Mouse (Mus musculus): ENCODE measurements around the gene Ift81. TPM values are rescaled to one million over a fixed set of nuclear protein-coding genes. Genes with fewer than 3 reads are reported as not detected.
A peak's percentile ranks its signal among the peaks of the same experiment; 100 is the strongest.

The Ift81 gene
- polyA plus RNA-seq, 1 experiment from 2014 or later: 76.2 TPM

DNA sequence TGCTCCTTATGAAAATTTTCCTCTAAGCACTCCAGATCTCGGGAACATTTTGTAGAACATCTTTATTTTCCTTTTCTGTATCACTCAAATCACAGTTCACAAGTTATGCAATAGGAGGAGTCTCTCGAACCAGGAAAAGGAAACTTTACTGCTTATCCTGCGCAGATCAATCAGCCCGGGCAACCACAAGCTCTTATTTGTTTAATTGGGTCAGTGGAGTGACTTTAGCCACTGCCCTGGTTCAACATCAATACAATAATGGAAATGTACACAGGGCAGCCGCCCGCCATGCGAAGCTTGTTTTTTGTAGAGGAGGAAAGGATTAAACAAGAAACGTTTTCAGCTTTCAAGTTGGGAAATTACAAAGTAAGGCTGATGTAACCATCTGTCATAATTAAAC is 72.4 kb downstream of the Ift81 start:
- Histone ChIP-seq H3K36me3 (peaks cover 27% of the 10 kb centered on the region), H3K9me3 (no peaks in the 10 kb centered on the region), H3K4me1 (replicated peaks) (no peaks in the 10 kb centered on the region), H3K27ac (no peak overlapping the region), H3K4me2 (replicated peaks) (no peak overlapping the region), H3K4me3 (replicated peaks) (no peak overlapping the region), H3K9ac (replicated peaks) (no peak overlapping the region), H3K27me3 (no peaks in the 10 kb centered on the region)
- no peak for ATAC-seq
- 90% methylated on average over 8 of the region's 8 CpGs for WGBS

DNA sequence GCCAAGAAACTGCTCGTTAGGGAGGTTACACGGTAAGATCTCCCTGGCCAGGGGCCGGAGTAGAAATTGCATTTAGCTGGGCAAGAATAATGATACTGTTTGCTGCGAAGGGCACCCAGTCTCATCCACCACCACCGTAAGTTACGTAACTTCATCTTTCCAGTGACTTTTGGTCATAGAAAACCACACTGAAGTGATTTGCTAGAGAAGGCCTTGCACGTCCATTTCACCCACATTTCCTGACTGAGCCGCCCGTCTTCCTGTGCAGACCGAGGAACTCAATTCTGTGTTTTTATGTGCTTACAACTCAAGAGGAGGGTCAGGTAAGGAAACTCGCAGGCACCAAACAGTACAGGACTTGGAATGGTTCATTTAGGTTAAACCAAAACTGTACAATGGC is 76.2 kb downstream of the Ift81 start:
- Histone ChIP-seq H3K4me3 (replicated peaks) (no peak overlapping the region), H3K27me3 (no peaks in the 10 kb centered on the region), H3K4me2 (replicated peaks) (no peak overlapping the region), H3K4me1 (replicated peaks) (no peaks in the 10 kb centered on the region), H3K36me3 (peaks cover 24% of the 10 kb centered on the region), H3K9me3 (no peaks in the 10 kb centered on the region), H3K27ac (no peak overlapping the region), H3K9ac (replicated peaks) (no peak overlapping the region)
- WGBS: 96% methylated on average over 11 of the region's 11 CpGs
- ATAC-seq: no peak

DNA sequence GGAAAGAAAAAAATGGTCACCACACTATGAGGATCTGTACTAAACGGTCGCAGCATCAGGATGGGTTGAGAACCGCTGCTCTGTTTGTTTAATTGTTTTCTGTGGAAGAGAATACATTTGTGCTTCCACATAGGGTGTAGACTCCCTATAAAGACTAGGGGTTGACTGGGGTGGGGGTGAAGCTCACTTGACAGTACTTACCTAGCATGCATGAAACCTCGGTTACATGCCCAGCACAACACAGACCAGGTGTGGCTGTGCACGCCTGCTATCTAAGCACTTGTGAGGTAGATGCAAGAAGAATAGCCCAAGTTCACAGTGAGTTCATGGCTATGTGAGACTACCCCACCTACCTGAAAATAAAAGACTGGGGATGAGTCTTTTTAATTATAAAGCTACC is 76.7 kb downstream of the Ift81 start:
- Histone ChIP-seq H3K27ac (no peak overlapping the region), H3K27me3 (no peaks in the 10 kb centered on the region), H3K4me3 (replicated peaks) (no peak overlapping the region), H3K4me2 (replicated peaks) (no peak overlapping the region), H3K4me1 (replicated peaks) (no peaks in the 10 kb centered on the region), H3K36me3 (peaks cover 24% of the 10 kb centered on the region), H3K9ac (replicated peaks) (no peak overlapping the region), H3K9me3 (no peaks in the 10 kb centered on the region)
- WGBS: 97% methylated on average over 5 of the region's 5 CpGs
- ATAC-seq: no peak

DNA sequence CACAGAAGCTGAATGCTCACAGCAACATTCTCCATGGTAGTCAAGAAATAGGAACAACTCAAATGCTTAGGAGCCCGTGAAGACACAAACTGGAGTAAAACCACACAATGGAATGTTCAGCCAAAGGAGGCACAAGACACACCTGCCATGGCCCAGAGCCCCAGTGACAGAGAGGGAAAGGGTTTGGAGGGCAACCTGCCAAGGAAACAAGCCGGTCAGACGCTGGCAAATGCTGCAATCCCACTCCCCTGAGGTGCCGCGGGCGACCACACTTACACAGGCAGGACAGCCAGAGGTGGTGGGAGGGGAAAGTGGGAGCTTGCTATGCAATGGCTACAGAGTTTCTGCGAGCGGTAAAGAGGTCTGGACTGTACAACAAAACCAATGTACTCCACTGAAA is 80.4 kb downstream of the Ift81 start:
- Histone ChIP-seq H3K9ac (replicated peaks) (no peak overlapping the region), H3K27ac (no peak overlapping the region), H3K36me3 (peaks cover 20% of the 10 kb centered on the region), H3K4me1 (replicated peaks) (no peaks in the 10 kb centered on the region), H3K4me2 (replicated peaks) (no peak overlapping the region), H3K9me3 (no peaks in the 10 kb centered on the region), H3K4me3 (replicated peaks) (no peak overlapping the region), H3K27me3 (no peaks in the 10 kb centered on the region)
- WGBS: 89% methylated on average over 8 of the region's 8 CpGs
- ATAC-seq: no peak

DNA sequence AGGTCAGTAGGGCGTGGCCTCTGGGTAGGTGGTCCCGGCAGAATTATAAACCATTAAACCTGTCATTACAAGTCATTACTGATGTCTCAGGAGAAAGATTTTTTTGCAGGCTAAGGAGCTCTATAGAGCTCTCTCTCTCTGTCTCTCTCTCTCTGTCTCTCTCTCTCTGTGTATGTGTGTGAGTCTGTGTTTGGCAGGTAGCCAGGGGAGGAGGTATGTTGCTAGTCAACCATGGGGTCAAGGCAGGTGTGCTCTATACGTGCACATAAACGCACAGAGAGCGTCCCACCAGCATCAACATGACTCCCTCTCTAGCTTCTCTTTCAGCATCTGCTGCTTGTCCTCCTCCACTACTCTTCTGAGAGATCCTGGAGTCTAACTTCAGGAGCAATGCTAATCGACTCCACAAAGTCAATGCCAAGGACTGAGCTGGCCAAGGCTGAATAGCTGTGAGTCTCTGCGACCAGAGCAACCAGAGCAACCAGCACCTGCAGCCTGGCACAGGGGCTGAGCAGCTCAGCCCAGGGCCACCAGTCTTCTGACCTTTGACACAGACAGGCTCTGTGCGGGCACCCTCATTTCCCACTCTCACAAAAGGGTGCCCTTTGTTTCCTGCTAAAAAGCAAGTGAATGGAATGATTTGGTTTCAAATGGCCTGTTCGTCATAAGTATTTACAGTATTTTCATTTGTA is 84.3 kb downstream of the Ift81 start:
- Histone ChIP-seq H3K4me3 (replicated peaks) (no peak overlapping the region), H3K27ac (no peak overlapping the region), H3K36me3 (peaks cover 6% of the 10 kb centered on the region; the same call in 1 of the 2 replicates), H3K27me3 (no peaks in the 10 kb centered on the region), H3K9me3 (no peaks in the 10 kb centered on the region), H3K4me1 (replicated peaks) (0 out of 2 replicates have a peak, but pooled peaks cover 5% of the 10 kb centered on the region), H3K9ac (replicated peaks) (no peak overlapping the region), H3K4me2 (replicated peaks) (no peak overlapping the region)
- 89% methylated on average over 9 of the region's 9 CpGs for WGBS
- no peak for ATAC-seq

DNA sequence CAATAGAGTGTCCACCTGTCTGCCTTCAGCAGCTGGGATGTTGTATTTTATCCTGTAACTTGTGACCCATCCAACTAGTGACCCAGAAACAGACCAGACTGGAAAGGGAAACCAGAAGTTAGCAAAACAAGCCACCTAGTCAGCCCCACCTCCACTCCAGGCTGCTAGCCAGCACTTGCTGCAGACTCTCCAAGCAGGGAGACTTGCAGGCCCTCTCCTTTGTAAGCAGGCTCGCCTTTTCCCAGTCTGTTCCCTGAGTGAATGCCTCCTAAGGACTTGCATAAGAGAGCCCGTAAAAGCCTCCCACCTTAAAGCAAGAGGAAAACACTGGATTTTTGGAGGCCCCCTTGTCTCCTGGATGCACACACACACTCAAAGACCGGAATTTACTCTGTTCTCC is 85.0 kb downstream of the Ift81 start:
- Histone ChIP-seq H3K36me3 (peaks cover 6% of the 10 kb centered on the region; the same call in 1 of the 2 replicates), H3K4me3 (replicated peaks) (no peak overlapping the region), H3K4me2 (replicated peaks) (no peak overlapping the region), H3K27ac (no peak overlapping the region), H3K27me3 (no peaks in the 10 kb centered on the region), H3K4me1 (replicated peaks) (0 out of 2 replicates have a peak, but pooled peaks cover 5% of the 10 kb centered on the region), H3K9ac (replicated peaks) (no peak overlapping the region), H3K9me3 (no peaks in the 10 kb centered on the region)
- WGBS: 71% methylated on average over 3 of the region's 3 CpGs
- ATAC-seq: no peak

DNA sequence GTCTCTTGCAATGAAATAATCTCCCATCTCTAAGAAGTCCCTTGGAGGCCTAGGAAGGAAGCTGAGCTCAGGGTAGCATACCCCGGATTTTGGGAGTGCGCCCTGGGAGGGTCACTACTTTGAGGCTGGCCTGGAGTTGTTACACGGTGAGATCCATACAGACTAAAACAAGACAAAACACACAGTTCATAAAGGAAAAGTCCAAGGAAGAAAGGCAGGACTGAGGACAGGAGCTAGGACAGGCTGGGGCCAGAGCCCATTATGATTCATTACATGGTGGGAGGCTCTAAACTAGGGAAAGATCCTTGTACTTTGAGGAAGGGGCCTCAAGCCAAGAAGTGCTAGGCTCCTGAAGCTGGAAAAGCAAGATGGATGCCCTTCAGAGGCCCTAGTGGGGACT is 85.7 kb downstream of the Ift81 start:
- WGBS: 74% methylated on average over 3 of the region's 3 CpGs
- no peak overlapping the region for H3K4me2 ChIP-seq (replicated peaks)
- H3K36me3 ChIP-seq: peaks cover 6% of the 10 kb centered on the region; the same call in 1 of the 2 replicates
- H3K27me3 ChIP-seq: no peaks in the 10 kb centered on the region
- H3K27ac ChIP-seq: no peak overlapping the region
- H3K9ac ChIP-seq (replicated peaks): no peak overlapping the region
- H3K4me1 ChIP-seq (replicated peaks): 0 out of 2 replicates have a peak, but pooled peaks cover 5% of the 10 kb centered on the region
- no peak for ATAC-seq
- no peak overlapping the region for H3K4me3 ChIP-seq (replicated peaks)
- H3K9me3 ChIP-seq: no peaks in the 10 kb centered on the region

DNA sequence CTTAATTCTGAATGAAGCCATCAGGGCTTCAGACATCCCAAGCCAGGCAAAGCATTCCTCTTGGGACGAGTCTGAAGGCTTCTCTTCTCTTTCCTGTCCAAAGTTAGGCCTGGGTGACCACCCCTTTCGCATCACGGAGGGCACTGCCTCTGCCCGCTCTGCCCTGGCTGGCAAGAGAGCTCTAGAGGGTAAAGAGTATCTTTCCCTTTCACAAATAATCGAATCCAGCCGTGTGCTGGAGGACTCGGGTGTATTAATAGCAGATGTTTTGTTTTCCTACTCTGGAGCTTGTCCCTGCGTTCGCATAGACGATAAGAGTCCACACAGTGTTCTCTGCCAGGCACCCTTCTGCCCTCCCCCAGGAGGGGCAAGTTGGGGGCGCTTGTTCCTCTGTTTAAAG is 86.6 kb downstream of the Ift81 start:
- ATAC-seq: no peak
- no peak overlapping the region for H3K4me2 ChIP-seq (replicated peaks)
- H3K9me3 ChIP-seq: no peaks in the 10 kb centered on the region
- 0 out of 2 replicates have a peak, but pooled peaks cover 5% of the 10 kb centered on the region for H3K4me1 ChIP-seq (replicated peaks)
- no peak overlapping the region for H3K4me3 ChIP-seq (replicated peaks)
- H3K27ac ChIP-seq: no peak overlapping the region
- WGBS: 68% methylated on average over 11 of the region's 11 CpGs
- 0 out of 2 replicates have a peak overlapping the region, but pooled peaks have one; percentile 19 for H3K9ac ChIP-seq (replicated peaks)
- no peaks in the 10 kb centered on the region for H3K27me3 ChIP-seq
- peaks cover 6% of the 10 kb centered on the region; the same call in 1 of the 2 replicates for H3K36me3 ChIP-seq

DNA sequence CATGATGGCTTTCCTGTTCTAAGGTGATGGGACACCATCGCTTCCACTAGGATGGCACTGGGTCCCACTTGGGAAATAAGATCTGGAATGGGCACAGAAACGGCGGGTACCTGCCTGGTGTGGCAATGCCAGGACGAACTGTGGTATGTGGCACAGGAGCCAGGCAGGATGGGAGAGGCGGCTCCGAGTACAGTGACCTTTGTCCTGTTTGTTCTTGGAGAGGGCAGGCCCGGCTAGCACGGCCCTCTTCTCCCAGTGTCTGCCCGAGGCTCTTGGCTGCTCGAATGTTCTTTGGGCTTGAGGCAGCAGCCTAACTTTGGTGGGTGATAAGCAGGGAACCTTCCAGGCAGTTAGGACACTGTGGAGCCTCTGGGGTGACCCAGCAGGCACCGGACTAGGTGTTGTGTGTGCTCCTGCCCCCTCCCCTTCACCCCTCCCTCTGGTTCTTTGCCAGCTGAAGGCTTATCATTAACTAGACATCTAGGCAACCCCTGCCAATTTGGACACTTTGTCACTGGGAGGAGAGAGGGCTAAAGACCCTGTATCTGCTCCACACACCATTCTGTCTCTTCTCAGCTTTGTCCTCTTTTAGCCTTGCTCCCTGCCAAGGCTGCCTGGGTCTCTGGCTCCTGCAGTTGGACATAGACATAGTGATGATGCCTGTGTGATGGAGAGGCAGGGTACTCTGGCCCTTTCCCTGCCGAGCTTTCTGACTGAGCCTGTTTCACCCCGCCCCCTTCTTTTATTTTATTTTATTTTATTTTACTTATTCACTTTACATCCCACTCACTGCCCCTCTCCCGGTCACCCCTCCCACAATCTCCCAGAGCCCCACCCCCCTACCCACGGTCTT is 87.2 kb downstream of the Ift81 start:
- H3K9ac ChIP-seq (replicated peaks): 0 out of 2 replicates have a peak overlapping the region, but pooled peaks have one; percentile 19
- ATAC-seq: no peak
- H3K4me2 ChIP-seq (replicated peaks): no peak overlapping the region
- no peak overlapping the region for H3K27ac ChIP-seq
- 0 out of 2 replicates have a peak, but pooled peaks cover 5% of the 10 kb centered on the region for H3K4me1 ChIP-seq (replicated peaks)
- 79% methylated on average over 15 of the region's 15 CpGs for WGBS
- no peaks in the 10 kb centered on the region for H3K27me3 ChIP-seq
- peaks cover 6% of the 10 kb centered on the region; the same call in 1 of the 2 replicates for H3K36me3 ChIP-seq
- no peaks in the 10 kb centered on the region for H3K9me3 ChIP-seq
- H3K4me3 ChIP-seq (replicated peaks): no peak overlapping the region

DNA sequence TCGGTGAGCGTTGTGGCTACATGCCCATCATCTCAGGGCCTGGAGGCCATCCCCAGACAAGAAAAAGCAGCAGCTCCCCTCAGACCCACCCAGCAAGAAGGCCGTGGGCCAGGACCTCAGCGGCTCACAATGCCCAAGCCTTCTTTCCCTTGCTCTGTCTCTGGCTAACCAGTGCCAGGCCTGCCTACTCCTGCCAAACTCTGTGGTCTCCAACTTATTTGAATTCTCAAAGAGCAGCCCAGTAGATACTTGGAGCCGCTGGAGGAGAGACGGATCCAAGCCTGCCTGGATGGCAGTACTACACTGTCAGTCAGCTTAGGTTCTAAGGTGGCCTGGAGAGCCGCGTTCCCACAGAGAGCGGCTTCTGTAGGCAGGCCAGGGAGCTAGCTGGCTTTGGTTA is 87.9 kb downstream of the Ift81 start:
- Histone ChIP-seq H3K36me3 (peaks cover 5% of the 10 kb centered on the region; the same call in 1 of the 2 replicates), H3K4me1 (replicated peaks) (0 out of 2 replicates have a peak, but pooled peaks cover 5% of the 10 kb centered on the region), H3K27ac (no peak overlapping the region), H3K9ac (replicated peaks) (no peak overlapping the region), H3K4me3 (replicated peaks) (no peak overlapping the region), H3K9me3 (no peaks in the 10 kb centered on the region), H3K27me3 (no peaks in the 10 kb centered on the region), H3K4me2 (replicated peaks) (no peak overlapping the region)
- ATAC-seq: no peak
- WGBS: 96% methylated on average over 9 of the region's 9 CpGs

DNA sequence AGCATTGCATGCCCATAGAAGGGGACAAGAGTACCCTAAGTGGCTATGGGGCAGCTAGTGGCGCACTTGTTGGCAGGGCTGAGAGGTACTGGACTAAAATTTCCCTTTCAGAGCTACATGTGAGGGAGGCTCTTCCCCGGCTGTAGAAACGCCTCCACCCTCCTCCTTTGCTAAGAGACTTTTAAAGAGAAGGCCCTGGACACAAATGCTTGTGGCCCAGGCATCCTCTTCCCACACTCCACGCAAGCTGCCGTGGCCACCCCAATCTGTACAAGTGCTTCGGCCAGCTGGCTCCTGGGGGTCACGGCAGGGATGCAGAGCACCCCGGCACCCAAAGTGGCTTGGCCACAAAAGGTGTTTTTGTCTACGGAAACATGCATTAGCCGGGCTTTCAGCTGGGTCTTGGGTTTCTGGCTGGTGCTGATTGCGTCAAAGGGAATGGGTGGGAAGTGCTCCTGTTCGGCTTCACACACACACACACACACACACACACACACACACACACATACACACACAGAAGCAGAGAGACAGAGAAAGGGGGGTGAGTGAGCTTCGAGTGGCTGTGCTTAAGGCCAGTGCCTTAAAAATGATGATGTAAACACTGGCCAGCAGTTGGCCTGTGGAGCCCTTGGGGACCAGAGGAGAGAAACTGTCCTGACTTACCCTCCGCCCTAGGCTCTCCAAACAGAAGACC is 88.9 kb downstream of the Ift81 start:
- Histone ChIP-seq H3K27me3 (no peaks in the 10 kb centered on the region), H3K4me2 (replicated peaks) (no peak overlapping the region), H3K9me3 (no peaks in the 10 kb centered on the region), H3K9ac (replicated peaks) (no peak overlapping the region), H3K36me3 (no peaks in the 10 kb centered on the region), H3K27ac (no peak overlapping the region), H3K4me1 (replicated peaks) (0 out of 2 replicates have a peak, but pooled peaks cover 10% of the 10 kb centered on the region), H3K4me3 (replicated peaks) (no peak overlapping the region)
- WGBS: 84% methylated on average over 14 of the region's 14 CpGs
- no peak for ATAC-seq

DNA sequence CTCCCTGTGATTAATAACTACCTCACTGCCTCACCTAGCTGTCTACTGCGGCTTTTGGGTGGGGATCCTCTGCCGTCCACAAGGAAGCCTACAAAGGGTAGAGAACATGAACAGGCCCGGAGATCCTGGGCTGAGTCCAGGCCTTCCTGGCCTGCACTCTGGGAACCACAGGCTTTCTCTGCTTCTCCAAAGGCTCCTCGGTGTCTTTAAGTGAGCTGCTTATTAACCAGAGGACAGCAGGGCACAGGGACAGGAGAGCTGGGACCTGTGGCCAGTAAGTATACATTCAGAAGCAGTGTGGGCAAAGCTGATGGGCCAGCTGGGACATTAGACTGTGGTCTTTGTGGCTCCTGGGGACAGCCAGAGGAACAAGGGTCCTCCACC is 89.5 kb downstream of the Ift81 start:
- no peak overlapping the region for H3K4me3 ChIP-seq (replicated peaks)
- no peaks in the 10 kb centered on the region for H3K9me3 ChIP-seq
- no peaks in the 10 kb centered on the region for H3K36me3 ChIP-seq
- ATAC-seq: no peak
- H3K27ac ChIP-seq: no peak overlapping the region
- H3K27me3 ChIP-seq: no peaks in the 10 kb centered on the region
- H3K9ac ChIP-seq (replicated peaks): no peak overlapping the region
- WGBS: 88% methylated on average over 4 of the region's 4 CpGs
- 0 out of 2 replicates have a peak, but pooled peaks cover 10% of the 10 kb centered on the region for H3K4me1 ChIP-seq (replicated peaks)
- H3K4me2 ChIP-seq (replicated peaks): no peak overlapping the region
